Mouse (Mus musculus) megakaryocyte, embryonic 14.5 days (primary cell): ENCODE measurements at regions not wholly inside any gene's neighbourhood (a gene's known extent, or its start where the extent isn't known, plus 50 kb on each side); places are given as distances from the start of the nearest gene placed in this dataset.

Experiments
- FLI1 ChIP-seq: IDR thresholded peaks from 2 replicates; pipeline ENCODE4 v1.6.1; 2012; ENCODE audit warnings: low read length, inconsistent platforms, mixed read lengths
- GATA1 ChIP-seq: IDR thresholded peaks from 3 replicates; pipeline ENCODE4 v1.6.1; 2012; ENCODE audit warnings: mixed read lengths, low read length, inconsistent platforms, borderline replicate concordance

- TF ChIP-seq GATA1, result no peak
- TF ChIP-seq FLI1, result no peak
These were observed 3482.2 kb upstream of the Gm7489 start for GRCm38 (mm10) chr15:50402551-50402950.
